In genomic region chr13:53284740-53285191, GRCm38 (mm10) we compare ENCODE assay signal across 9 mouse cellular contexts. TPM values are rescaled to one million over a fixed set of nuclear protein-coding genes. Genes with fewer than 3 reads are reported as not detected.
DNase-seq lines count a peak whose midpoint lies in the region; ATAC-seq and TF ChIP-seq lines count a peak whose summit lies in the region.
"Had no signal": no experiment of that assay in that cellular context is flagged by ENCODE, and none has a peak within 500 bp of the region (broad histone marks: within the 10 kb centered on the region; RNA-seq: fewer than 3 reads in every experiment).

No protein-coding gene starts in this region.

- 3% methylated on average over 17 of the region's 17 CpGs for WGBS in forebrain, embryonic 16.5 days
- under 1% methylated on average over 17 of the region's 17 CpGs for WGBS in limb, embryonic 11.5 days
- 10% methylated on average over 17 of the region's 17 CpGs for WGBS in stomach, postnatal 0 days

- H3K4me2 ChIP-seq in forebrain, embryonic 16.5 days (ENCODE audit: low read length), result peak overlapping the region; percentile 70
- H3K4me2 ChIP-seq in limb, embryonic 11.5 days (ENCODE audit: low read depth, severe bottlenecking), result peak overlapping the region; percentile 75
- peak overlapping the region; percentile 81 for H3K4me2 ChIP-seq in stomach, postnatal 0 days (replicated peaks; ENCODE audit: low read depth)

- peak; percentile 31 for DNase-seq in lung, postnatal 10 days
- no peak for DNase-seq in lung, postnatal 14 days
- DNase-seq in limb, embryonic 11.5 days (ENCODE audit: low spot score), result peak; percentile 61
- DNase-seq in stomach, postnatal 0 days (ENCODE audit: low spot score), result peak; percentile 39
- DNase-seq in cerebellum, adult 8-10 months, result no peak
- no peak for DNase-seq in retina, embryonic 14.5 days (ENCODE audit: low spot score)
- DNase-seq in frontal cortex, postnatal 14 days (ENCODE audit: low spot score in 2 of 2), result no peak

- H3K27me3 ChIP-seq in forebrain, embryonic 16.5 days (replicated peaks; ENCODE audit: control insufficient read depth, insufficient read depth, low read length), result no peaks in the 10 kb centered on the region; the same call in 1 of the 2 replicates
- no peaks in the 10 kb centered on the region for H3K27me3 ChIP-seq in limb, embryonic 11.5 days (ENCODE audit: control insufficient read depth, insufficient read depth, low read length)
- no peaks in the 10 kb centered on the region for H3K27me3 ChIP-seq in stomach, postnatal 0 days (ENCODE audit: control insufficient read depth, insufficient read depth, low read length)

- peaks cover 18% of the 10 kb centered on the region for H3K4me1 ChIP-seq in forebrain, embryonic 16.5 days (replicated peaks; ENCODE audit: control insufficient read depth, insufficient read depth, low read length)
- H3K4me1 ChIP-seq in limb, embryonic 11.5 days (ENCODE audit: control insufficient read depth, insufficient read depth, low read length), result peaks cover 39% of the 10 kb centered on the region
- H3K4me1 ChIP-seq in stomach, postnatal 0 days (replicated peaks; ENCODE audit: control insufficient read depth, insufficient read depth), result peaks cover 2% of the 10 kb centered on the region; the same call in 1 of the 2 replicates

- H3K27ac ChIP-seq in forebrain, embryonic 16.5 days (ENCODE audit: low read length), result no peak overlapping the region
- H3K27ac ChIP-seq in limb, embryonic 11.5 days (replicated peaks; ENCODE audit: low read depth, low read length), result peak overlapping the region; percentile 86
- H3K27ac ChIP-seq in stomach, postnatal 0 days (replicated peaks), result peak overlapping the region; percentile 78; the same call in 1 of the 2 replicates
- H3K27ac ChIP-seq: macrophage had no signal

- H3K36me3 ChIP-seq in forebrain, embryonic 16.5 days (ENCODE audit: control insufficient read depth, insufficient read depth), result no peaks in the 10 kb centered on the region
- H3K36me3 ChIP-seq in limb, embryonic 11.5 days (ENCODE audit: control insufficient read depth, insufficient read depth, low read length), result no peaks in the 10 kb centered on the region
- no peaks in the 10 kb centered on the region for H3K36me3 ChIP-seq in stomach, postnatal 0 days (ENCODE audit: control insufficient read depth, insufficient read depth, low read length)

- H3K9ac ChIP-seq in forebrain, embryonic 16.5 days (replicated peaks; ENCODE audit: low read depth, low read length), result peak overlapping the region; percentile 71; the same call in 1 of the 2 replicates
- H3K9ac ChIP-seq in limb, embryonic 11.5 days (ENCODE audit: low read length), result peak overlapping the region; percentile 96
- peak overlapping the region; percentile 82 for H3K9ac ChIP-seq in stomach, postnatal 0 days (ENCODE audit: low read length)

- no peak for TF ChIP-seq EP300 in stomach, postnatal 0 days (optimal IDR thresholded peaks at IDR 0.05)

- peak overlapping the region; percentile 50 for H3K4me3 ChIP-seq in forebrain, embryonic 16.5 days (replicated peaks; ENCODE audit: low read length)
- peak overlapping the region; percentile 91 for H3K4me3 ChIP-seq in limb, embryonic 11.5 days (ENCODE audit: low read depth, low read length)
- peak overlapping the region; percentile 70 for H3K4me3 ChIP-seq in stomach, postnatal 0 days (ENCODE audit: low read depth, low read length)

- no peaks in the 10 kb centered on the region for H3K9me3 ChIP-seq in forebrain, embryonic 16.5 days (ENCODE audit: control insufficient read depth, low read length)
- H3K9me3 ChIP-seq in limb, embryonic 11.5 days (ENCODE audit: control insufficient read depth, low read length), result no peaks in the 10 kb centered on the region
- H3K9me3 ChIP-seq in stomach, postnatal 0 days (ENCODE audit: control insufficient read depth, low read length), result no peaks in the 10 kb centered on the region

- no peak for ATAC-seq in forebrain, embryonic 16.5 days
- ATAC-seq in limb, embryonic 11.5 days (ENCODE audit: insufficient number of reproducible peaks, low FRiP score, low TSS enrichment, low read depth), result no peak
- no peak for ATAC-seq in stomach, postnatal 0 days (ENCODE audit: low FRiP score, low TSS enrichment)

- no peak for TF ChIP-seq CTCF in stomach, postnatal 0 days (IDR thresholded peaks at IDR 0.05; ENCODE audit: low read depth)

RNA-seq across cellular contexts. Expression of gene Ror2, which starts 1.2 kb away (rescaled TPM):
- 3.0 and 3.6 TPM in 2 replicates for polyA plus RNA-seq in forebrain, embryonic 16.5 days (2015; fragmentation: Nextera tagmentation; extraction: Ambion mirVana)
- polyA plus RNA-seq in limb, embryonic 11.5 days (2014; fragmentation: Nextera tagmentation; extraction: Ambion mirVana), result 17.8 and 21.1 TPM in 2 replicates
- 5.7 and 6.9 TPM in 2 replicates for polyA plus RNA-seq in stomach, postnatal 0 days (2015; fragmentation: Nextera tagmentation; extraction: Ambion mirVana)
- polyA plus RNA-seq: macrophage had no signal

Comparison
In these comparisons a context has a peak if more than half of its experiments do, and no peak if none do; other contexts are left out.
1. DNase-seq: peak in lung, postnatal 10 days (single experiment), limb, embryonic 11.5 days (single experiment) and stomach, postnatal 0 days (single experiment); none in lung, postnatal 14 days (single experiment), cerebellum, adult 8-10 months (single experiment), retina, embryonic 14.5 days (single experiment) and frontal cortex, postnatal 14 days (0 of 2).
2. Peak in every context shown above with its lines, with median percentiles within 50 percentile points of each other: H3K4me2 ChIP-seq, H3K4me3 ChIP-seq and H3K9ac ChIP-seq.